Mouse (Mus musculus): ENCODE results near the gene Cdc37.

DNA sequence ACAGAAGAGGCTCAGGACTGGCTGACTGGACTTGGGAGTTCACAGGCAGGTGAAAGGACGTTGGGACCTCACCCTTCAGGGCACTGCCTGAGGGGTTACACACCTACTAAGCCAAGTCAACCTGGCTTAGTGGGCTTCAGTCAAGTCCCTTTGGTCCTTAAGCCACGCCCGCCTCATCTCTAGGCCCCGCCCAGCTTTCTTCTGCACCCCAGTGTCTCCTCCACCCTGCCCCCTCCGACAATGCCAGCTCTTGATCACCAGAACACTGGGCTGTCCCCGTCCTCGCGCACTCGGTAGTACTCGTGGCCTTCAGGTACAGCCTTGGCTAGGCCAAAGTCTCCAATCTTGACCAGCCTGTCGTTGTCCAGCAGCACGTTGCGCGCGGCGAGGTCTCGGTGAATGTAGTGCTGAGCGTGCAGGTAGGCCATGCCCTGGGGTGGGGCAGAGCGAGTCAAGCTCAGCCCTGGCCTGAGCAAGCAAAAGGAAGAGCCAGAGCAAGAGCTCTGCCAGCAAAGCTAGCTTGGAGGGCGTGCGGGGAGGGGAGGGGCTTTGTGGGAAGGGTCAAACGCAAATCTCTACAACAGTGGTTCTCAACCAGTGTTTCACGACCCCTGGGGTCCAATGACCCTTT lies 42.1 kb downstream of the Cdc37 start:
- TF ChIP-seq POLR2A (IDR thresholded peaks at IDR 0.05; ENCODE audit: insufficient read depth, low read length) (no peak), CTCF (IDR thresholded peaks at IDR 0.05; ENCODE audit: low read depth, low read length) (no peak)

Data from ES-Bruce4 (cell line).